Mouse (Mus musculus) urinary bladder, postnatal 4 days (tissue): ENCODE data around the gene Abhd11.
A peak's percentile ranks its signal among the peaks of the same experiment; 100 is the strongest.
"Not testable (repeated sequence)": the region's sequence is repeated elsewhere in the genome, so short reads cannot be mapped to it uniquely, and the experiment has no call there.

Experiments
- DNase-seq, 2 experiments: peaks; one replicate each; pipeline ENCODE4 v3.0.0; 2021 to 2022; ENCODE audit warnings: low spot score in 2 of 2

The Abhd11 gene

DNA sequence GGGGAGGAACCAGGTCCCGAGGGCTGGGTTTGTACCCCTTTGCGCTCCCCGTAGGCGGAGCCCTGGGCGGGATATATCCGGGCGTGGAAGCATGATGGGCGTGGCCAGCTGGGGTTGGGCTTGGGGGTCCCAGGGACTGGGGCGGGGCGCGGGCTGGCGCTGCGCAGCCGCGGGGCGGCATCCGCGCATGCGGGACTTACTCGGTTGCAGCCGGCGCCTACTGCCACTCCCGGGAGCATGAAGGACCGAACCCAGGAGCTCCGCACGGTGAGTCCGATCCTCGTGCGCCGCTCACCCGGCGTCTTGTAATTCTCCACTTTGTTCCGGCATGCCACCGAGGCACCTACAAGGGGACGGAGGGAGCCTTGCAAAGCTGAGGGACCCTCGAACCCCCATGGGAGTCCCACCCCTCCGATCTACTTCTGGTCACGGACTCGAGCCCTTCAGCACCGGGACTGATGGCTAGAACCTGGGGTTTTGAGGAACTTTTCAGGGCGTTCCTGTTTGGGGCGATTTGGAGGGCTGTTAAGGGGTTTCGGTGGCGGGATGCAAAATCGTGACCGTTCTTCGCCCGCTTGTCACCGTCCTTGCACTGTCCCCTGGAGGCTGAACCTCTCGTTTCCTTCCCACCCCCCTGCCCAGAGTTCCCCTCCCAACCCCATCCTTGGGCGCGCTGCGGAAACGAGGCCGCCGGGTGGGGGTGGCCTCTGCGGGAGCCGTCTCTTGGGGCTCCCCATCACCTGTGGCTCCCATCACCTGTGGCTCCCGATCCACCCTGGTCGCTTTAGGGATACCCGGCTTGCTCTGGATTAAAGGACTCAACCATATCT is 14.6 kb downstream of the Abhd11 start, which contains the start of gene Stx1a:
TSS of gene Stx1a (plus strand) at position 139 of the 830 bp plus-strand sequence.
- peak; percentile 91 to 92 for DNase-seq

DNA sequence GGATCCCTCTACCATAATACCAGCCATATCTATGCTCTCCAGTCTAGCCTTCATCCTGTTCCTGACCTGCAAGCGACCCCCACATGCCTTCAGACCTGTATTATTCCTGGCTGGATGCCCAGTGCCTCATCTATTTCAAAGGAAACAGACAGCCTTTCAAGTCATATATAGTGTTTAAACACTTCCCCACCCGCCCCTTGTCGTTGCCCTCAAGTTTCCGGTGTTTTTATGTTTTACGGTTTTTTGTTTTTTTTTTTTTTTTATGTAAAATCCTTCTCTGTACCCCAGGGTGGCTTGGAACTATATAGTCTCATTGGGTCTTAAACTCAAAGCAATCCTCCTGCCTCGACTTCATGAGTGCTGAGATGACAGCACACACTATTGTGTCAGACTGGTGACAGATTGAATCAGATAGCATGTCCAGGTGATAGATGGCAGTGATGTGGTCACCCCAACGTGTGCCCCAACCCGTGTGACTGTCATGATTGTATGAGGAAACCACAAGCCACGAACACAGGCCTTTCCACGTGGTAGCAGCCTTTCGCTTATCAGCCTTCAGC is 15.8 kb downstream of the Abhd11 start:
- no peak for DNase-seq

DNA sequence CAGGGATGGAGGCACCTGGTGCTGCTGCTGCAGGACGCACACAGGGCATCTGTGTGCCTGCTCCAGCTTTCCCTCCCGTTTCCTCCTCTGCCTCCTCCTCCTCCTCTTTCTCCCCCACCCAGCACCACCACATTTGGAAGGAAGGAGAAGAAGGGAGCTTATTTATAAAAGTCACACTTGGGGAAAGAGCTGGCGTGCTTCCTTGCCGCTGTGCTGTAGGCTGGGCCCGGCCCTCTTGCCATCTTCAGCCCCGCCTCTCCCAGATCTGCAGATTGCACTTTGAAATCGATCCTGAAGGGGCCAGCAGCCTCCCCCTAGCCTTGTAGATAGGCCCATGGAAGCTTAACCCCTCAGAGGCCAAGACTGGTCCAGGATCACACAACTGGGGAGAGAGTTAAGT is 16.9 kb downstream of the Abhd11 start:
- no peak for DNase-seq

DNA sequence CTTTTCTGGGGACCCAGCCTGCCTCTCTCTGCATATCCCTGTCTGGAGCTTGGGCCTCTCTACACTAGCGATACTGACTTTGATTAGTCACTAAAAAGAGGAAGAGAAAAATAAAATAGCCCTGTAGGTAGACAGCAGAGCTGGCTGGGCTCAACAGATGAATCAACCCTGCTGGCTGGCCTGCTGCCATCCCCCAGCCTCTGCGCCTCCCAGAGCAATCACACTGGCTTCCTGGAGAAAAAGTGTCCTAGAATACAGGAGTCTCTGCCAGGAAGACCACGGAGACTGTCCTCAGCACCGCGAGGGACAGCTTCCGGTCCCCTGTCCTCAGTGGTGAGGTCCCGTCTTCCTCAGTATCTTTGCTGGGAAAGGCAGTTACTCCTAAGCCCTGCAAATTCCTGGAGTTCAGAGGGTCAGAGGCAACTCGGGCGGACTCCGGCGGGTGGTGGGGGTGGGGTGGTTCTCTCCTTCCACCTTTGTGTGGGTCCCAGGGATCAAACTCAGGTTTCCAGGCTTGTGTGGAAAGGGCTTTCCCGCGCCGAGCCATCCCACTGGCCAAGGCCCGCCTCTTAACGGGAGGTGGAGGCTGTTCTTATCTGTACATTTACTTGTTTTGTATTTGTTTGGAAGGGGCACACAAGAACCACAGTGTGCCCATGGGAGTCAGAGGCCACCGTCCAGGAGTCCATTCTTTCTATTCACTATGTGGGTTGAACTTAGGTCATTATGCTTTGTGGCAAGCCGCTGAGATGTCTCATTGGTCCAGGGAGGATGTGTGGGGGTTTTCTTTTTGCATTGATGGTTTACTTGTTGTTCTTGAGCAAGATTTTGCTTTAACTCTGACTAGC is 20.3 kb downstream of the Abhd11 start:
- no peak for DNase-seq

DNA sequence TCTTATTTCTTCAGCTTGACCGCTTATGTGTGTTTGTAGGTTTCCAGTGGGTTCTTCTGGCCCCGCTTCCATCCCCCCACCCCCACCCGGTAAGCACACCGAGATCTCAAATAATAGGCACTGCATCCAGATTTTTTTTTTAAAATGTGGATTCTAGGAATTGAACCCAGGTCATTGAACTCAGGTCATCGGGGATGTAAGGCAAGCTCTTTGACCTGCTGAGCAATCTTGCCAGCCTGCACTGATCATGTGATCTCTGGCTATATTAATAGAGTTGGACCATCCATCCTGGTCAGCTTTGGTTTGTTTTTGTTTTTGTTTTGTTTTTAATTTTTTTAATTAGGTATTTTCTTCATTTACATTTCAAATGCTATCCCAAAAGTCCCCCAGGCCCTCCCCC is 23.6 kb downstream of the Abhd11 start:
- no peak for DNase-seq

DNA sequence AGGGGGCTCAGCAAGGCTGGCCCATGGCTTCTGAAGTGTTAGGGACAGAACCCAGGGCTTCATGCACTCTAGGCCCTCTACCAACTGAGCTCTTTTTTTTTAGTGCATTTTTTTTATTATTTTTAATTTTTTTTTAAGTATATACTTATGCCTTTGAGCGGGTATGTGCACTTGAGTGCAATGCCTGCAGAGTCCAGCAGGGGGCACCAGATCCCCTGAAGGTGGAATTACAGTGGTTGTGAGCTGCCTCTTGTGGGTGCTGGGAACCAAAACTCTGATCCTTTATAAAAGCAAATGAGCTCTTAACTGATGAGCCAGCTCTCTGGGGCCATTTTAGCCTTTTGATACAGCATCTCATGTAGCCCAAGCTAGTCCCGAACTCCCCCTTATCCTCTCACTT is 25.6 kb downstream of the Abhd11 start:
- no peak for DNase-seq

DNA sequence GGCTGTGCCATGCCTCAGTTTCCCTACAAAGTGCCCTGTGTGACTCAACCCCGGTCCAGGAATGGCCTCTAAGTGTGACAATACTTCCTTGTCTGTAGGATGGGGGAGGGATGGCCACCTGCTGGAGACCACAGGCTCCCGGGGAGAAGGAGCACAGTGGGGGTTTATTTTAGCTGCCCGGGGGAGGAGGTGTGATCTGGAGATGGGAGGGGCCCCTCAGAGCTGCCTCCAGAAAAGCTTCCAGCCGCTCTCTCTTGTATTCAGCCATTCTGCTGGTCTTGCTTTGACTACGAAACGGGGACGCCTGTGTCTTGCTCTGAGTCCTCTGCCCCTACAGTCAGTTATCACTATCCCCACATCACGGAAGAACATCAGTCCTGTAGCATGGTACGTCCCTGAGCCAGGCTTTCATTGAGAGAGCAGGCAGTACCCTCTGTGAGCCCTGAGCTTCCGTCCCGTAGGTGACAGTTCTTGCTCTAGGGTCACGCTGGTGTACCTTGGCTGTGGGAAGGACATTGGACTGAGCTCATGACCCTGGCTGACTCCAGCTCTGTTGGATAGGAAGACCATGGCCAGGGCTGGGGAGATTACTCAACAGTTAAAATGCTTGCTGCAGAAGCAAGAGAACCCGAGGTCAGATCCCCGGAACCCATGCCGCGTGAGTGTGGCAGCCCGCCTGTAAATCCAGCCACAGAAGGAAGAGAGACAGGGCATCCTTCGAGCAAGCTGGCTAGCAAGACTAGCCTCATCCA is 26.8 kb downstream of the Abhd11 start:
- DNase-seq = no peak

DNA sequence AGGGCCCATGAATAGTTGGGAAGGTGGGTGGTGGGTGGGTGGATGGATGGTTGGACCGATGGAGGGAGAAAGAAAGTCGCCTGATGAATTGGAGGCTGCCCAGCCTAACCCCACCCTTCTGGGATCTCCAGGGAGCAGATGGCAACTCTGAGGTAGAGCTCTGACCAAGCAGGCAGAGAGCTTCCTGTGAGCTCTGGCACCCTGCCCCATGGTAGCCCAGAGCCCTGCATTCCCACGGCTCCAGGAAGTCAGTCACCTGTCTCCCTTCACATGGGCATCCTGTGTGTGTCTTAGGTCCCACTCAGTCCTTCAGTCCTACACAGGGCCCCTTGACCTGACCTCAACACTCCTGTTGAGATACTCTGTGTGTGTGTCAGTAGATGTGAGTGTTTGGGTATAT is 29.0 kb downstream of the Abhd11 start:
- no peak for DNase-seq

DNA sequence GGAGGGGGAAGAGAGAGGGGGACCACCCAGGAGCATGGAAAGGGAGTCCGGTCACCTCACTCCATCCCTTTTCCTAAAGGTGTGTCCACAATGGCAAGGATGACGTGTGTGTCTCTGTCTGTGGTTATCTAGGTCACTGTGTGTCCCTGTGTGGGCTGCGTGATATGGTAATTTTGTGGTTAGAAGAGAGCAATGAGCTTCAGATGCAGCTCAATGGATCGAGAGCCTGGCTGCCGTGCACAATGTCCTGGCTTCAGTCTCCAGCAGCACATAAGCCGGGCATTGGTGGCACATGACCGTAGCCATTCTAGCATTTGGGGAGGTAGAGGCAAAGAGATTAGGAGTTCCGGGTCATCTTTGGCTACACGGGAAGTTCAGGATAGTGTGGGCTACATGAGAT is 30.6 kb downstream of the Abhd11 start:
- no peak for DNase-seq

DNA sequence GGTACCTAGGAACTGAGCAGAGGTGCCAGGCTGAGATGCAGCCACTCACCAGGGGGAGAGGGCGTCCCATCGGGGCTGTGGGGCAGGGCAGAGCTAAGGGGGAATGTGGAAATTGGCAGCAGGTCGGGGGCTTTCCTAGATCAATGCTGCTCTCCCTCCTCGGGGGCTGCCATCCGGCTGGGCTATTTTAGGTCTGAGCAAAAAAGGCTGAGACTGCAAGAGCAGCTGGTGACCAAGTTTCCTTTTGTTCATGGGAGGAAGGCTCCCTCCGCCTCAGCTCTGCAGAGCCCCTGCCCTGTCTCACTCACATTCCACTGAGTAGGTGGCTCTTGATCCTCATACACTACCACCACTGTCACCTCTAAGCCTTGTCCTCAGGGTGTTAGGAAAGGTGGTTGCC is 31.1 kb downstream of the Abhd11 start:
- no peak for DNase-seq

DNA sequence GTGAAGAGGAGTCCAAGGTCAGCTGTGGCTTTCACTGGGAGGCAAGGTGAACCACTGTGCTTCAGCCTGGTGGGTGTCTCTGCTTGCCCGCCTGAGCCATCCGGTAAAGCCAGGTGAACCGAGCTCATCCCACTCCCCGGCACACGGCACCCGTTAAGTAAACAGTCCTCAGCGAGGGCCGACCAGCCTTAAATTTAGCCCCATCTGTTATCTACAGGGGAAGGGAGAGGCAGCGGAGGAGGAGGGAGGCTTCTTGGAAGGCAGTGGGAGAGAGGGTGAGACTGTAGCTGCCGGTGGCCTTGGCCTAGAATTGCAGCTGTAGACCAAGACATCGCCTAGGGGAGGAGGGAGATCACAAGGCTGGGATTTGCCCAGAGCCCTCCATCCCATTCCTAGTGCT is 31.8 kb downstream of the Abhd11 start:
- peak in 1 of 2 experiments; percentile 52 for DNase-seq

DNA sequence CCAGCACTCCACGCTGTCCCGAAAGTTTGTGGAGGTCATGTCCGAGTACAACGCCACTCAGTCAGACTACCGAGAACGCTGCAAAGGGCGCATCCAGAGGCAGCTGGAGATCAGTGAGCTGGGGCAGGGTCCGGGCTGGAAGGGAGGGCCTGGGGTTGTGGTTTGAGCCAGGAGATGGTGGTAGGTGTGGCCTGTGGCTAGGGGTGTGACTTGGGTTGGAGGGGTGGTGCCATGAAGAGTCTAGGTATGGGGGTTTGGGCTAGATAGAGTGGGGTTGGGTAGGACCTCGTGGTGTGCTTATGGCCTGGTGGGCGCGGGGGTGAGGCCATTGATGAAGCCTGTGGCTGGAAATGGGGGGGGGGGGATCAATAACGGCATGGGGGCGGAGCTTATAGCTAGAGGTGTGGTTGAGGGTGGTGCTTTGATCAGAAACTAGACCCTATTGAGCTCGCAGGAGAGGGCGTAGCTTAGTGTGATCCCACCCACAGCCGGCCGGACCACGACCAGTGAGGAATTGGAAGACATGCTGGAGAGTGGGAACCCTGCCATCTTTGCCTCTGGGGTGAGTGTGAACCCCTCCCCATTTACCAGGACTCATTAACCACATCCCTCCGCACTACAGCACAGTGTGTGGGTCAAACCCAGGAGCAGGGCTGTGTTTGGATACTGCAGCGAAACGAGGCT is 33.3 kb downstream of the Abhd11 start:
- no peak for DNase-seq

DNA sequence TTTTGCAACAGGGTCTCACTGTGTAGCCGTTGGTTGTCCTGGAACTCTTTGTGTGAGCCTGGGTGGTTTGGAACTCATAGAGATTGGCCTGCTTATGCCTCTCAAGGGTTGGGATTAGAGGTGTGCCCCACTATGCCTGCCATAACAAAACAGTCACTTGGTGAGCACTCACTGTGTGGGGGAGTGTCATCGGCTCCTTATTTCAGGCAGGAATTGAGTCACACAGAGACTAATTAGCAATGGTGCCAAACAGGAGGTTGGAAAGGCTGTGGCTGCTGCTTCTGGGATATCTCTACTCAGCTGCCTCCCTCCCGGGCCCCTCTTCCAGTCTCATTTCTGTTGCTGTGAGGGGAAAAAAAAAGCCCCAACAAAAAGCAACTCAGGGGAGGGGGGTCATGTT is 35.6 kb downstream of the Abhd11 start:
- DNase-seq = no peak

DNA sequence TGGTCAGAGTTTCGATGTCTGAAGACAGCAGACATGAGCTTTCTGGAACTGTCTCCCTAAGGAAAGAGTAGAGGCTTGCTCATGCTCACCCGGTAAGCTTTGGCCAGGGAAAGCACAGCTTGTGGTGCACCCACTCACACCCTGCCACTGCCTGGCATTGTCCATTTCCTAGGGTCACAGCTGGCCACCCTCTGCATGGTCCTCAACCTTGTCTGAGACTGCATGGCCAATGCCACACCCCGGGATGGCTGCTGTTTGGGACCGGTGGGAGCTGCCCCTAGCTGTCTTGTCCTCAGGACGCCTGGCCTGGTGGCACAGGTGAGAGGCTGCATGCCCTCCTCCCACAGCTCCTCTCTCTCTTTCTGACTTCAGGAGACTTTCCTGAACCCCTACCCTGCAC is 39.6 kb downstream of the Abhd11 start:
- DNase-seq = no peak

DNA sequence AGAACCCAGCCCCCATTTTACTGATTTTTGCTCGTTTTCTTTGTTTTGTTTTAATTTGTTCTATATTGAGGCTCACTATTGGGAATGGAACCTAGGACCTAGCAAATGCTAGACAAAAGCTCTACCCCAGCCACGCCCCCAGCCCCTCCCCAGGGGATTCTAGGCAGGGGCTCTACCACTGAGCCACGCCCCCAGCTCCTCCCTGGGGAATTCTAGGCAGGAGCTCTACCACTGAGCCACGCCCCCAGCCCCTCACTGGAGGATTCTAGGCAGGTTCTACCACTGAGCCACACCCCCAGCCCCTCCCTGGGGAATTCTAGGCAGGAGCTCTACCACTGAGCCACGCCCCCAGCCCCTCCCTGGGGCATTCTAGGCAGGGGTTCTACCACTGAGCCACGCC is 40.3 kb downstream of the Abhd11 start:
- DNase-seq = not testable (repeated sequence)

DNA sequence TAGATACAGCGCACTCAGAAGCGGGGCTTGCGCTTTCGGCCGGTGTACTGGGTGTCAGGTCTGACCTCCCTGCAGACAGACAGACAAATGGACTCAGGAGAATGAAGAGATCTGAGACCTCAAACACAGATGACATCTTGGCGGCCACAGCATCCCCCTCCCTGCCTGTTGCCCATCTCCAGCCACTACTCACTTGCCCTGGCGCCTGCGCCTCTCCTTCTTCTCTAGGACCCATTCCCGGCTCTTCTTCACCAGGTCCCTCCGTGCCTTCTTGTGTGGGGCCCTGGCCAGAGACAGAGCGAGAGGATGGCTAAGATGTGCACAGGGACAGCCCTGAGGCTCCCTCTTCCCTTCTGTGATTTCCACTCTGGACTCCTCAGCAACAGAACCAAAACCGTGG is 44.4 kb downstream of the Abhd11 start:
- no peak for DNase-seq
